26 mouse cellular contexts compared by ENCODE assay signal in genomic region chr16:11495923-11496616, GRCm38 (mm10).
DNase-seq lines count a peak whose midpoint lies in the region; ATAC-seq lines count a peak whose summit lies in the region.
"Had no signal": no experiment of that assay in that cellular context is flagged by ENCODE, and none has a peak within 500 bp of the region (broad histone marks: within the 10 kb centered on the region; RNA-seq: fewer than 3 reads in every experiment).

No protein-coding gene starts in this region.

- H3K27me3 ChIP-seq in midbrain, embryonic 14.5 days (ENCODE audit: control insufficient read depth, insufficient read depth, low read length), result no peaks in the 10 kb centered on the region
- H3K27me3 ChIP-seq in midbrain, embryonic 10.5 days (ENCODE audit: low read depth, poor library complexity, severe bottlenecking), result no peaks in the 10 kb centered on the region
- H3K27me3 ChIP-seq in midbrain, embryonic 16.5 days (ENCODE audit: control insufficient read depth, insufficient read depth, low read depth, low read length), result no peaks in the 10 kb centered on the region
- H3K27me3 ChIP-seq in hindbrain, embryonic 11.5 days (ENCODE audit: control insufficient read depth, insufficient read depth, low read length), result no peaks in the 10 kb centered on the region
- H3K27me3 ChIP-seq: forebrain, embryonic 15.5 days; heart, embryonic 12.5 days; hindbrain, embryonic 12.5 days; kidney, embryonic 15.5 days; limb, embryonic 13.5 days; liver, embryonic 13.5 days; neural tube, embryonic 13.5 days had no signal

- H3K9me3 ChIP-seq in midbrain, embryonic 14.5 days (ENCODE audit: control insufficient read depth, low read length), result no peaks in the 10 kb centered on the region
- no peaks in the 10 kb centered on the region for H3K9me3 ChIP-seq in midbrain, embryonic 10.5 days (replicated peaks)
- H3K9me3 ChIP-seq in midbrain, embryonic 16.5 days (replicated peaks; ENCODE audit: control insufficient read depth, low read length, poor library complexity, severe bottlenecking), result no peaks in the 10 kb centered on the region
- H3K9me3 ChIP-seq in hindbrain, embryonic 11.5 days (ENCODE audit: control insufficient read depth, low read length), result no peaks in the 10 kb centered on the region
- H3K9me3 ChIP-seq: embryonic facial prominence, embryonic 10.5 days; forebrain, embryonic 15.5 days; heart, embryonic 12.5 days; hindbrain, embryonic 12.5 days; kidney, embryonic 15.5 days; limb, embryonic 13.5 days; liver, embryonic 13.5 days; neural tube, embryonic 13.5 days had no signal

- H3K27ac ChIP-seq in midbrain, embryonic 14.5 days (replicated peaks; ENCODE audit: low read depth, low read length), result peak overlapping the region; percentile 64
- H3K27ac ChIP-seq in midbrain, embryonic 10.5 days (replicated peaks), result no peak overlapping the region; the same call in 1 of the 2 replicates
- H3K27ac ChIP-seq in midbrain, embryonic 16.5 days (ENCODE audit: low read length), result peak overlapping the region; percentile 23
- no peak overlapping the region for H3K27ac ChIP-seq in hindbrain, embryonic 11.5 days (ENCODE audit: low read depth, low read length)
- H3K27ac ChIP-seq: embryonic facial prominence, embryonic 10.5 days; forebrain, embryonic 15.5 days; kidney, embryonic 15.5 days; limb, embryonic 13.5 days; liver, embryonic 13.5 days; neural tube, embryonic 13.5 days had no signal

- no peak overlapping the region for H3K4me3 ChIP-seq in midbrain, embryonic 14.5 days (replicated peaks; ENCODE audit: low read depth, low read length)
- no peak overlapping the region for H3K4me3 ChIP-seq in midbrain, embryonic 10.5 days
- no peak overlapping the region for H3K4me3 ChIP-seq in midbrain, embryonic 16.5 days (ENCODE audit: low read depth, low read length)
- no peak overlapping the region for H3K4me3 ChIP-seq in hindbrain, embryonic 11.5 days (ENCODE audit: low read depth, low read length)
- H3K4me3 ChIP-seq: embryonic facial prominence, embryonic 10.5 days; forebrain, embryonic 15.5 days; heart, embryonic 12.5 days; hindbrain, embryonic 12.5 days; kidney, embryonic 15.5 days; limb, embryonic 13.5 days; liver, embryonic 13.5 days; myocyte; neural tube, embryonic 13.5 days had no signal

- peaks cover 9% of the 10 kb centered on the region; the same call in 1 of the 2 replicates for H3K4me1 ChIP-seq in midbrain, embryonic 14.5 days (ENCODE audit: control insufficient read depth, insufficient read depth, low read length)
- peaks cover 14% of the 10 kb centered on the region for H3K4me1 ChIP-seq in midbrain, embryonic 10.5 days
- 0 out of 2 replicates have a peak, but pooled peaks cover 3% of the 10 kb centered on the region for H3K4me1 ChIP-seq in midbrain, embryonic 16.5 days (ENCODE audit: control insufficient read depth, insufficient read depth, low read length)
- H3K4me1 ChIP-seq in hindbrain, embryonic 11.5 days (replicated peaks; ENCODE audit: control insufficient read depth, insufficient read depth, low read length), result peaks cover 2% of the 10 kb centered on the region
- H3K4me1 ChIP-seq: forebrain, embryonic 15.5 days had no signal

- DNase-seq in midbrain, embryonic 14.5 days, result no peak
- DNase-seq in midbrain, embryonic 10.5 days (ENCODE audit: low spot score), result no peak
- no peak for DNase-seq in adrenal gland, postnatal 4 days (ENCODE audit: low spot score in 2 of 2)
- no peak for DNase-seq in left cerebral cortex, postnatal 25 days (ENCODE audit: low spot score in 2 of 2)
- DNase-seq in hindbrain, embryonic 11.5 days (ENCODE audit: low spot score), result no peak
- DNase-seq: adrenal gland, adult 8-10 months; cerebellum, adult 8-10 months; heart, adult 11 months; heart, postnatal 10 days; kidney, adult 11 months; kidney, postnatal 4 days; liver, embryonic 13.5 days; lung, embryonic 14.5 days; right cerebral cortex, adult 18-20 months; thymus, adult 2 months had no signal

- intact Hi-C loops in left cerebral cortex, postnatal 25 days (cut with DNase I), result no loop called here

- no peak overlapping the region for H3K4me2 ChIP-seq in midbrain, embryonic 14.5 days (ENCODE audit: low read length)
- H3K4me2 ChIP-seq in midbrain, embryonic 16.5 days (ENCODE audit: low read length), result no peak overlapping the region
- no peak overlapping the region for H3K4me2 ChIP-seq in hindbrain, embryonic 11.5 days (replicated peaks; ENCODE audit: low read depth, low read length)
- H3K4me2 ChIP-seq: forebrain, embryonic 15.5 days; heart, embryonic 12.5 days; hindbrain, embryonic 12.5 days; kidney, embryonic 15.5 days; limb, embryonic 13.5 days; liver, embryonic 13.5 days; lung, embryonic 14.5 days; neural tube, embryonic 13.5 days had no signal

- H3K9ac ChIP-seq in midbrain, embryonic 14.5 days (replicated peaks; ENCODE audit: low read length), result no peak overlapping the region
- no peak overlapping the region for H3K9ac ChIP-seq in midbrain, embryonic 16.5 days (ENCODE audit: low read depth, low read length)
- no peak overlapping the region for H3K9ac ChIP-seq in hindbrain, embryonic 11.5 days (ENCODE audit: low read depth, low read length)
- H3K9ac ChIP-seq: forebrain, embryonic 15.5 days; heart, embryonic 12.5 days; hindbrain, embryonic 12.5 days; kidney, embryonic 15.5 days; limb, embryonic 13.5 days; liver, embryonic 13.5 days; lung, embryonic 14.5 days; neural tube, embryonic 13.5 days had no signal

- no peak for ATAC-seq in midbrain, embryonic 14.5 days (ENCODE audit: low FRiP score, low TSS enrichment)
- peak; percentile 58 for ATAC-seq in common myeloid progenitor, adult 5-6 weeks (replicated peaks; ENCODE audit: low read depth, poor library complexity, severe bottlenecking)
- peak; percentile 37; the same call in 1 of the 2 replicates for ATAC-seq in midbrain, embryonic 16.5 days
- ATAC-seq in hindbrain, embryonic 11.5 days (ENCODE audit: low FRiP score), result no peak
- ATAC-seq: activated CD4-positive, CD25-positive, alpha-beta regulatory T cell, adult 4 months; forebrain, embryonic 15.5 days had no signal

- no peaks in the 10 kb centered on the region for H3K36me3 ChIP-seq in midbrain, embryonic 14.5 days (ENCODE audit: control insufficient read depth, insufficient read depth, low read length)
- no peaks in the 10 kb centered on the region for H3K36me3 ChIP-seq in midbrain, embryonic 10.5 days
- no peaks in the 10 kb centered on the region for H3K36me3 ChIP-seq in midbrain, embryonic 16.5 days (ENCODE audit: control insufficient read depth, insufficient read depth, low read length)
- H3K36me3 ChIP-seq in hindbrain, embryonic 11.5 days (ENCODE audit: control insufficient read depth, insufficient read depth, low read length), result no peaks in the 10 kb centered on the region
- H3K36me3 ChIP-seq: embryonic facial prominence, embryonic 10.5 days; forebrain, embryonic 15.5 days; heart, embryonic 12.5 days; hindbrain, embryonic 12.5 days; kidney, embryonic 15.5 days; liver, embryonic 13.5 days; neural tube, embryonic 13.5 days had no signal

- WGBS in midbrain, embryonic 14.5 days, result 77% methylated on average over 10 of the region's 10 CpGs
- WGBS in midbrain, embryonic 10.5 days, result 85% methylated on average over 8 of the region's 10 CpGs
- WGBS in midbrain, embryonic 16.5 days, result 68% methylated on average over 8 of the region's 10 CpGs
- 92% methylated on average over 8 of the region's 10 CpGs for WGBS in hindbrain, embryonic 11.5 days

Comparison
In these comparisons a context has a peak if more than half of its experiments do, and no peak if none do; other contexts are left out.
1. ATAC-seq: peak in common myeloid progenitor, adult 5-6 weeks (single experiment) and midbrain, embryonic 16.5 days (single experiment); none in midbrain, embryonic 14.5 days (single experiment) and hindbrain, embryonic 11.5 days (single experiment).
2. H3K27ac ChIP-seq: peak in midbrain, embryonic 14.5 days (single experiment) and midbrain, embryonic 16.5 days (single experiment); none in midbrain, embryonic 10.5 days (single experiment) and hindbrain, embryonic 11.5 days (single experiment).